Mouse (Mus musculus) ES-Bruce4 (cell line): ENCODE measurements at regions not wholly inside any gene's neighbourhood (a gene's known extent, or its start where the extent isn't known, plus 50 kb on each side); places are given as distances from the start of the nearest gene placed in this dataset.

ENCODE experiments used
- H3K27ac ChIP-seq: 2 replicates; pipeline ENCODE4 v1.5.1; 2012; ENCODE audit warnings: low read length, inconsistent platforms; ENCODE audit not compliant: insufficient read depth
- H3K27me3 ChIP-seq: 2 replicates; pipeline ENCODE4 v1.6.1; 2012; ENCODE audit warnings: mild to moderate bottlenecking, low read length, inconsistent platforms; ENCODE audit not compliant: control insufficient read depth, poor library complexity, insufficient read depth, severe bottlenecking
- H3K36me3 ChIP-seq: 2 replicates; pipeline ENCODE4 v1.6.1; 2012; ENCODE audit warnings: inconsistent platforms, mild to moderate bottlenecking, low read length, moderate library complexity; ENCODE audit not compliant: control insufficient read depth, poor library complexity, insufficient read depth, severe bottlenecking
- H3K4me1 ChIP-seq: one replicate; pipeline ENCODE4 v1.8.1; 2011; ENCODE audit warnings: low read length; ENCODE audit not compliant: control insufficient read depth, insufficient read depth
- H3K4me3 ChIP-seq: 2 replicates; pipeline ENCODE4 v1.5.1; 2011; ENCODE audit warnings: low read depth, mild to moderate bottlenecking, low read length
- H3K9ac ChIP-seq: 2 replicates; pipeline ENCODE4 v1.6.1; 2012; ENCODE audit warnings: low read depth, mild to moderate bottlenecking, inconsistent platforms; ENCODE audit not compliant: poor library complexity, severe bottlenecking
- H3K9me3 ChIP-seq: replicated peaks from 2 replicates; pipeline ENCODE4 v1.6.1; 2012; ENCODE audit warnings: mild to moderate bottlenecking, low read length, inconsistent platforms; ENCODE audit not compliant: control insufficient read depth, poor library complexity, insufficient read depth, severe bottlenecking
- CTCF ChIP-seq: IDR thresholded peaks from one replicate; pipeline ENCODE4 v1.8.1; 2011; ENCODE audit warnings: low read depth, low read length
- EP300 ChIP-seq: IDR thresholded peaks from 2 replicates; pipeline ENCODE4 v1.6.1; 2011; ENCODE audit warnings: low read depth, low read length; ENCODE audit not compliant: insufficient read depth
- POLR2A ChIP-seq: IDR thresholded peaks from one replicate; pipeline ENCODE4 v1.8.1; 2011; ENCODE audit warnings: low read length; ENCODE audit not compliant: insufficient read depth

GRCm38 (mm10) chr7:124834692-124835091 lies 609.8 kb upstream of the Kdm8 start:
- Histone ChIP-seq H3K27ac (no peak overlapping the region), H3K9ac (no peak overlapping the region), H3K4me3 (no peak overlapping the region), H3K36me3 (no peaks in the 10 kb centered on the region), H3K27me3 (no peaks in the 10 kb centered on the region), H3K9me3 (no peaks in the 10 kb centered on the region; the same call in 1 of the 2 replicates), H3K4me1 (no peaks in the 10 kb centered on the region)
- TF ChIP-seq CTCF: no peak
- no peak for TF ChIP-seq EP300
- no peak for TF ChIP-seq POLR2A

GRCm38 (mm10) chr7:124836531-124836930 lies 607.9 kb upstream of the Kdm8 start:
- no peaks in the 10 kb centered on the region; the same call in 1 of the 2 replicates for H3K9me3 ChIP-seq
- TF ChIP-seq EP300: no peak
- TF ChIP-seq CTCF: no peak
- no peak for TF ChIP-seq POLR2A
- no peak overlapping the region for H3K27ac ChIP-seq
- H3K4me1 ChIP-seq: no peaks in the 10 kb centered on the region
- H3K9ac ChIP-seq: no peak overlapping the region
- H3K4me3 ChIP-seq: no peak overlapping the region
- H3K36me3 ChIP-seq: no peaks in the 10 kb centered on the region
- no peaks in the 10 kb centered on the region for H3K27me3 ChIP-seq

- H3K9me3 ChIP-seq: no peaks in the 10 kb centered on the region
- no peak overlapping the region for H3K4me3 ChIP-seq
- no peaks in the 10 kb centered on the region for H3K36me3 ChIP-seq
- no peaks in the 10 kb centered on the region for H3K27me3 ChIP-seq
- TF ChIP-seq CTCF: no peak
- TF ChIP-seq EP300: no peak
- no peak for TF ChIP-seq POLR2A
- no peaks in the 10 kb centered on the region for H3K4me1 ChIP-seq
- H3K9ac ChIP-seq: no peak overlapping the region
- H3K27ac ChIP-seq: no peak overlapping the region
These were observed 589.4 kb upstream of the Kdm8 start for GRCm38 (mm10) chr7:124855056-124855455.

- TF ChIP-seq POLR2A (no peak), CTCF (no peak), EP300 (no peak)
- H3K4me1 ChIP-seq: no peaks in the 10 kb centered on the region
- H3K27ac ChIP-seq: no peak overlapping the region
- H3K9me3 ChIP-seq: no peaks in the 10 kb centered on the region
- H3K27me3 ChIP-seq: no peaks in the 10 kb centered on the region
- H3K4me3 ChIP-seq: no peak overlapping the region
- H3K36me3 ChIP-seq: no peaks in the 10 kb centered on the region
- H3K9ac ChIP-seq: no peak overlapping the region
These were observed 587.4 kb upstream of the Kdm8 start for GRCm38 (mm10) chr7:124857106-124857505.

GRCm38 (mm10) chr7:124861397-124861796 lies 583.1 kb upstream of the Kdm8 start:
- Histone ChIP-seq H3K27ac (no peak overlapping the region), H3K4me1 (no peaks in the 10 kb centered on the region), H3K9ac (no peak overlapping the region), H3K9me3 (no peaks in the 10 kb centered on the region), H3K27me3 (no peaks in the 10 kb centered on the region), H3K4me3 (no peak overlapping the region), H3K36me3 (no peaks in the 10 kb centered on the region)
- TF ChIP-seq CTCF (no peak), POLR2A (no peak), EP300 (no peak)

- H3K9me3 ChIP-seq: no peaks in the 10 kb centered on the region; the same call in 1 of the 2 replicates
- no peak overlapping the region for H3K27ac ChIP-seq
- no peaks in the 10 kb centered on the region for H3K36me3 ChIP-seq
These were observed 576.3 kb upstream of the Kdm8 start for GRCm38 (mm10) chr7:124868133-124868603.

More at GRCm38 (mm10) chr7:124868133-124868603, 576.3 kb upstream of the Kdm8 start:
- no peak overlapping the region for H3K4me3 ChIP-seq
- no peak overlapping the region for H3K9ac ChIP-seq
- H3K27me3 ChIP-seq: no peaks in the 10 kb centered on the region
- no peaks in the 10 kb centered on the region for H3K4me1 ChIP-seq
- no peak for TF ChIP-seq EP300
- no peak for TF ChIP-seq POLR2A
- no peak for TF ChIP-seq CTCF
